In genomic region chr8:119913181-119913580, GRCm38 (mm10) we compare ENCODE assay signal across 11 mouse cellular contexts. TPM values are rescaled to one million over a fixed set of nuclear protein-coding genes. Genes with fewer than 3 reads are reported as not detected.
DNase-seq lines count a peak whose midpoint lies in the region; ATAC-seq and TF ChIP-seq lines count a peak whose summit lies in the region.
"Had no signal": no experiment of that assay in that cellular context is flagged by ENCODE, and none has a peak within 500 bp of the region (broad histone marks: within the 10 kb centered on the region; RNA-seq: fewer than 3 reads in every experiment).

No protein-coding gene starts in this region.

- peak overlapping the region; percentile 95 for H3K4me2 ChIP-seq in heart, embryonic 12.5 days
- peak overlapping the region; percentile 89 for H3K4me2 ChIP-seq in hindbrain, embryonic 14.5 days (replicated peaks)

- no peak for TF ChIP-seq POLR2A in MEL (IDR thresholded peaks at IDR 0.05; ENCODE audit: control insufficient read depth in 1 of 2, insufficient read depth in 1 of 2, low read depth in 1 of 2, low read length in 2 of 2, poor library complexity in 1 of 2)

- peaks cover 75% of the 10 kb centered on the region for H3K79me2 ChIP-seq in MEL (ENCODE audit: control insufficient read depth, insufficient read depth, low read length, poor library complexity)

- no peak for TF ChIP-seq EP300 in MEL (IDR thresholded peaks at IDR 0.05; ENCODE audit: low read depth in 1 of 2, low read length in 2 of 2)

- no peaks in the 10 kb centered on the region for H3K36me3 ChIP-seq in heart, embryonic 12.5 days
- H3K36me3 ChIP-seq in MEL (ENCODE audit: control insufficient read depth in 1 of 2, insufficient read depth in 2 of 2, low read length in 2 of 2): peaks cover 8 to 56% of the 10 kb centered on the region in 2 experiments; a peak in 3 of 4 replicates
- H3K36me3 ChIP-seq in hindbrain, embryonic 14.5 days (replicated peaks; ENCODE audit: control insufficient read depth, insufficient read depth): 0 out of 2 replicates have a peak, but pooled peaks cover 6% of the 10 kb centered on the region

- no peaks in the 10 kb centered on the region for H3K27me3 ChIP-seq in heart, embryonic 12.5 days (replicated peaks)
- no peaks in the 10 kb centered on the region for H3K27me3 ChIP-seq in MEL (ENCODE audit: control insufficient read depth in 1 of 2, insufficient read depth in 2 of 2, low read length in 2 of 2)
- H3K27me3 ChIP-seq in hindbrain, embryonic 14.5 days (ENCODE audit: control insufficient read depth, insufficient read depth, low read length): no peaks in the 10 kb centered on the region

- ATAC-seq in heart, embryonic 12.5 days (ENCODE audit: insufficient number of reproducible peaks, low FRiP score): no peak
- no peak for ATAC-seq in hindbrain, embryonic 14.5 days (ENCODE audit: low FRiP score)

- H3K4me1 ChIP-seq in heart, embryonic 12.5 days (replicated peaks): peaks cover 69% of the 10 kb centered on the region
- H3K4me1 ChIP-seq in MEL (ENCODE audit: control insufficient read depth in 1 of 2, insufficient read depth in 2 of 2, low read length in 2 of 2): peaks cover 30 to 61% of the 10 kb centered on the region in 2 experiments
- H3K4me1 ChIP-seq in hindbrain, embryonic 14.5 days (replicated peaks; ENCODE audit: control insufficient read depth, insufficient read depth, low read length): peaks cover 43% of the 10 kb centered on the region

- no peak for DNase-seq in heart, adult 9 months (ENCODE audit: low spot score in 2 of 2)
- DNase-seq in MEL (ENCODE audit: low read depth, low spot score): no peak
- no peak for DNase-seq in hindbrain, embryonic 14.5 days (ENCODE audit: low spot score)
- peak; percentile 63 for DNase-seq in lung, postnatal 36 days
- DNase-seq in thymus, postnatal 0 days (ENCODE audit: low spot score): no peak
- no peak for DNase-seq in frontal cortex, postnatal 25 days (ENCODE audit: low spot score in 2 of 2)
- no peak for DNase-seq in ovary, adult 18-20 months (ENCODE audit: low spot score)
- DNase-seq: adrenal gland, postnatal 14 days; thymus, adult 2 months had no signal

- no peak for TF ChIP-seq RAD21 in MEL (IDR thresholded peaks at IDR 0.05; ENCODE audit: low read depth, low read length)

- no peak overlapping the region for H3K9ac ChIP-seq in heart, embryonic 12.5 days
- peak overlapping the region; percentile 92 for H3K9ac ChIP-seq in MEL (ENCODE audit: control insufficient read depth, low read depth, low read length, poor library complexity, severe bottlenecking)
- no peak overlapping the region for H3K9ac ChIP-seq in hindbrain, embryonic 14.5 days

- no peaks in the 10 kb centered on the region for H3K9me3 ChIP-seq in heart, embryonic 12.5 days (replicated peaks)
- H3K9me3 ChIP-seq in MEL (replicated peaks; ENCODE audit: insufficient read depth, low read length): no peaks in the 10 kb centered on the region
- H3K9me3 ChIP-seq in hindbrain, embryonic 14.5 days (ENCODE audit: control insufficient read depth, low read length): no peaks in the 10 kb centered on the region

- no peak for TF ChIP-seq CTCF in MEL (IDR thresholded peaks at IDR 0.05 in 2 of 3, conservative IDR thresholded peaks at IDR 0.05 in 1 of 3; ENCODE audit: control insufficient read depth in 1 of 3, insufficient read depth in 1 of 3, low read depth in 2 of 3, low read length in 3 of 3, poor library complexity in 1 of 3, severe bottlenecking in 1 of 3)

- H3K27ac ChIP-seq in heart, embryonic 12.5 days (ENCODE audit: poor library complexity, severe bottlenecking): no peak overlapping the region
- H3K27ac ChIP-seq in MEL (ENCODE audit: control insufficient read depth, low read depth, low read length): no peak overlapping the region
- no peak overlapping the region for H3K27ac ChIP-seq in hindbrain, embryonic 14.5 days

- 66% methylated on average over 3 of the region's 3 CpGs for WGBS in heart, embryonic 12.5 days
- WGBS in hindbrain, embryonic 14.5 days: 73% methylated on average over 3 of the region's 3 CpGs

- H3K4me3 ChIP-seq in heart, embryonic 12.5 days: no peak overlapping the region
- H3K4me3 ChIP-seq in MEL (ENCODE audit: control insufficient read depth in 1 of 2, insufficient read depth in 1 of 2, low read depth in 2 of 2, low read length in 2 of 2): peak overlapping the region; percentile 8 to 93; a peak in 3 of 4 replicates
- H3K4me3 ChIP-seq in hindbrain, embryonic 14.5 days (replicated peaks; ENCODE audit: low read length): no peak overlapping the region

TF ChIP-seq in MEL, 35 proteins besides CTCF, POLR2A, EP300 and RAD21:
- TF ChIP-seq POLR2AphosphoS2 (IDR thresholded peaks at IDR 0.05; ENCODE audit: low read length) (no peak), GATA1 (IDR thresholded peaks at IDR 0.05; ENCODE audit: low read depth, low read length) (no peak)

RNA-seq across cellular contexts. Expression of gene Gm20388, which starts 2.5 kb away (rescaled TPM):
- 4.0 TPM in 1 of 2 replicates, not detected in the other for polyA plus RNA-seq in heart, embryonic 12.5 days (2016; fragmentation: Nextera tagmentation; extraction: Ambion mirVana)
- 8.1 and 11.1 TPM in 2 replicates for total RNA-seq in MEL (2012; rRNA removed)
- 10 to 100 TPM in 1 of 2 experiments, not detected in 1; 17.8 TPM for polyA plus RNA-seq in MEL (2012; ENCODE audit: insufficient read depth in 1 of 2, insufficient read length in 2 of 2, low read depth in 1 of 2, low replicate concordance in 2 of 2, missing spikeins in 1 of 2)
- not detected in 2 replicates for polyA plus RNA-seq in hindbrain, embryonic 14.5 days (2014; fragmentation: Nextera tagmentation; extraction: Ambion mirVana)
- polyA plus RNA-seq in thymus, postnatal 0 days (2015; fragmentation: Nextera tagmentation; extraction: Ambion mirVana): not detected in 2 replicates
- polyA plus RNA-seq: heart, postnatal 0 days had no signal

RNA-seq across cellular contexts. Expression of gene Usp10, which starts 3.0 kb away (rescaled TPM):
- polyA plus RNA-seq in heart, embryonic 12.5 days (2016; fragmentation: Nextera tagmentation; extraction: Ambion mirVana): 112 and 116 TPM in 2 replicates
- total RNA-seq in MEL (2012; rRNA removed): 205 and 227 TPM in 2 replicates
- 100 to 1,000 TPM; 263 to 398 TPM for polyA plus RNA-seq in MEL (2012; ENCODE audit: insufficient read depth in 1 of 2, insufficient read length in 2 of 2, low read depth in 1 of 2, low replicate concordance in 2 of 2, missing spikeins in 1 of 2)
- 103 and 117 TPM in 2 replicates for polyA plus RNA-seq in hindbrain, embryonic 14.5 days (2014; fragmentation: Nextera tagmentation; extraction: Ambion mirVana)
- 76.1 and 77.7 TPM in 2 replicates for polyA plus RNA-seq in thymus, postnatal 0 days (2015; fragmentation: Nextera tagmentation; extraction: Ambion mirVana)

RNA-seq across cellular contexts. Expression of gene Klhl36, which starts 51.1 kb away (rescaled TPM):
- 10.3 and 12.5 TPM in 2 replicates for polyA plus RNA-seq in heart, embryonic 12.5 days (2016; fragmentation: Nextera tagmentation; extraction: Ambion mirVana)
- 4.5 and 4.6 TPM in 2 replicates for total RNA-seq in MEL (2012; rRNA removed)
- polyA plus RNA-seq in MEL (2012; ENCODE audit: insufficient read depth in 1 of 2, insufficient read length in 2 of 2, low read depth in 1 of 2, low replicate concordance in 2 of 2, missing spikeins in 1 of 2): 1 to 10 TPM in 1 of 2 experiments, not detected in 1; 6.6 TPM
- 15.1 and 19.1 TPM in 2 replicates for polyA plus RNA-seq in hindbrain, embryonic 14.5 days (2014; fragmentation: Nextera tagmentation; extraction: Ambion mirVana)
- 19.1 and 20.5 TPM in 2 replicates for polyA plus RNA-seq in thymus, postnatal 0 days (2015; fragmentation: Nextera tagmentation; extraction: Ambion mirVana)

Comparison
In these comparisons a context has a peak if more than half of its experiments do, and no peak if none do; other contexts are left out.
1. H3K4me3 ChIP-seq: peak in MEL (2 of 2); none in heart, embryonic 12.5 days (single experiment) and hindbrain, embryonic 14.5 days (single experiment).